Mouse (Mus musculus) heart, embryonic 14.5 days (tissue): Measurements from ENCODE around the gene Entpd5. TPM values are rescaled to one million over a fixed set of nuclear protein-coding genes. Genes with fewer than 3 reads are reported as not detected.
"Not testable (repeated sequence)": the region's sequence is repeated elsewhere in the genome, so short reads cannot be mapped to it uniquely, and the experiment has no call there.

Experiments
- ATAC-seq: fragments of 200-750 bp; cut with Nextera tagmentation; 2 replicates; pipeline ENCODE4 v1.8.0; 2017; ENCODE audit warnings: low read depth, moderate TSS enrichment; ENCODE audit not compliant: insufficient number of reproducible peaks, insufficient read depth, low FRiP score
- H3K27ac ChIP-seq, 2 experiments: fragments of 200-500 bp in 1 of 2; fragments of 300-500 bp in 1 of 2; sonication (generic) in 1 of 2; replicated peaks in 1 of 2; 2 replicates each; pipeline ENCODE4 v1.5.1; 2012 to 2014; ENCODE audit warnings: low read depth in 2 of 2, low read length in 2 of 2, control low read depth in 1 of 2, mild to moderate bottlenecking in 1 of 2, mixed read lengths in 1 of 2; ENCODE audit not compliant: control insufficient read depth in 1 of 2, insufficient read depth in 1 of 2
- H3K27me3 ChIP-seq: fragments of 300-500 bp; sonication (generic); 2 replicates; pipeline ENCODE4 v1.6.1; 2014; ENCODE audit warnings: mild to moderate bottlenecking, low read length, control low read depth; ENCODE audit not compliant: control insufficient read depth, insufficient read depth
- H3K36me3 ChIP-seq: fragments of 300-500 bp; sonication (generic); 2 replicates; pipeline ENCODE4 v1.6.1; 2014; ENCODE audit warnings: mild to moderate bottlenecking, control low read depth, low read length, mixed read lengths; ENCODE audit not compliant: control insufficient read depth, insufficient read depth
- H3K4me1 ChIP-seq, 2 experiments: fragments of 200-500 bp in 1 of 2; fragments of 300-500 bp in 1 of 2; sonication (generic) in 1 of 2; 2 replicates each; pipeline ENCODE4 v1.6.1; 2012 to 2014; ENCODE audit warnings: low read length in 2 of 2, control low read depth in 1 of 2, mixed read lengths in 1 of 2; ENCODE audit not compliant: control insufficient read depth in 2 of 2, insufficient read depth in 2 of 2
- H3K4me2 ChIP-seq: fragments of 300-500 bp; sonication (generic); 2 replicates; pipeline ENCODE4 v1.6.1; 2014; ENCODE audit warnings: mild to moderate bottlenecking, low read length
- H3K4me3 ChIP-seq, 2 experiments: fragments of 200-500 bp in 1 of 2; fragments of 300-500 bp in 1 of 2; sonication (generic) in 1 of 2; 2 replicates each; pipeline ENCODE4 v1.5.1; 2012 to 2014; ENCODE audit warnings: low read length in 2 of 2, mild to moderate bottlenecking in 2 of 2, control low read depth in 1 of 2, low read depth in 1 of 2, moderate library complexity in 1 of 2; ENCODE audit not compliant: control insufficient read depth in 1 of 2, insufficient read depth in 1 of 2
- H3K9ac ChIP-seq: fragments of 300-500 bp; sonication (generic); 2 replicates; pipeline ENCODE4 v1.6.1; 2014; ENCODE audit warnings: mild to moderate bottlenecking, low read length
- H3K9me3 ChIP-seq: fragments of 300-500 bp; sonication (generic); 2 replicates; pipeline ENCODE4 v1.6.1; 2016; ENCODE audit warnings: low read length, control low read depth; ENCODE audit not compliant: control insufficient read depth
- WGBS: fragments of 180-500 bp; shearing (Covaris S2); extraction: QIAGEN DNeasy Blood & Tissue Kit; methylation state at CpG from one replicate; pipeline ENCODE4 v1.1.7; 2014; 5-methylcytosine and 5-hydroxymethylcytosine counted together
- polyA plus RNA-seq: library from polyadenylated mRNA; unstranded; fragments of >200 nt; fragmentation: Nextera tagmentation; extraction: Ambion mirVana; gene quantifications from 2 replicates; pipeline ENCODE4 v1.2.1, GENCODE M21; 2014

Entpd5 gene
- polyA plus RNA-seq, 1 experiment from 2014 or later = 33.2 TPM

- no peaks in the 10 kb centered on the region for H3K9me3 ChIP-seq
- H3K27me3 ChIP-seq = no peaks in the 10 kb centered on the region
- peaks cover 53% of the 10 kb centered on the region for H3K36me3 ChIP-seq
- 58% methylated on average over 9 of the region's 9 CpGs for WGBS
- H3K4me1 ChIP-seq = peaks cover 8 to 22% of the 10 kb centered on the region in 2 experiments
- H3K4me3 ChIP-seq = no peak overlapping the region
- no peak for ATAC-seq
- no peak overlapping the region for H3K9ac ChIP-seq
- H3K4me2 ChIP-seq = no peak overlapping the region
- no peak overlapping the region for H3K27ac ChIP-seq
Observed at GRCm38 (mm10) chr12:84366971-84367370, 41.9 kb downstream of the Entpd5 start.

- Histone ChIP-seq H3K4me3 (no peak overlapping the region), H3K27ac (no peak overlapping the region), H3K27me3 (no peaks in the 10 kb centered on the region), H3K4me1 (peaks cover 8 to 28% of the 10 kb centered on the region in 2 experiments), H3K4me2 (no peak overlapping the region), H3K9ac (no peak overlapping the region), H3K9me3 (no peaks in the 10 kb centered on the region), H3K36me3 (peaks cover 34% of the 10 kb centered on the region)
- 90% methylated on average over 6 of the region's 6 CpGs for WGBS
- no peak for ATAC-seq
Observed at GRCm38 (mm10) chr12:84365137-84365536, 43.7 kb downstream of the Entpd5 start.

- H3K4me3 ChIP-seq = no peak overlapping the region
- 0 out of 2 replicates have a peak overlapping the region, but pooled peaks have one; percentile 1 for H3K4me2 ChIP-seq
- H3K9ac ChIP-seq = no peak overlapping the region
- ATAC-seq = no peak
- no peaks in the 10 kb centered on the region for H3K9me3 ChIP-seq
- peaks cover 26% of the 10 kb centered on the region for H3K36me3 ChIP-seq
- no peak overlapping the region for H3K27ac ChIP-seq
- WGBS = 69% methylated on average over 9 of the region's 9 CpGs
- peaks cover 8 to 32% of the 10 kb centered on the region in 2 experiments for H3K4me1 ChIP-seq
- no peaks in the 10 kb centered on the region for H3K27me3 ChIP-seq
Observed at GRCm38 (mm10) chr12:84364291-84364690, 44.5 kb downstream of the Entpd5 start.

GRCm38 (mm10) chr12:84362872-84363271 is 46.0 kb downstream of the Entpd5 start:
- no peaks in the 10 kb centered on the region for H3K27me3 ChIP-seq
- peaks cover 8 to 32% of the 10 kb centered on the region in 2 experiments for H3K4me1 ChIP-seq
- peaks cover 12% of the 10 kb centered on the region for H3K36me3 ChIP-seq
- ATAC-seq = no peak
- H3K9me3 ChIP-seq = no peaks in the 10 kb centered on the region
- WGBS = 40% methylated on average over 2 of the region's 2 CpGs
- peak overlapping the region; percentile 93 for H3K4me2 ChIP-seq
- no peak overlapping the region for H3K27ac ChIP-seq
- H3K9ac ChIP-seq = peak overlapping the region; percentile 93
- peak overlapping the region in 1 of 2 experiments; percentile 91; a peak in 2 of 4 replicates for H3K4me3 ChIP-seq

GRCm38 (mm10) chr12:84361555-84362489 is 47.0 kb downstream of the Entpd5 start, which contains the start of the genes Coq6 and Fam161b:
Gene Coq6, plus strand, starts transcription at chr12:84361657.
Gene Fam161b, minus strand, starts transcription at chr12:84361833.
- peaks cover 8 to 32% of the 10 kb centered on the region in 2 experiments for H3K4me1 ChIP-seq
- H3K9ac ChIP-seq = peak within 1 kb of the TSS; percentile 93
- under 1% methylated on average over 51 of the region's 51 CpGs for WGBS
- no peaks in the 10 kb centered on the region for H3K27me3 ChIP-seq
- H3K4me2 ChIP-seq = peak within 1 kb of the TSS; percentile 93
- peak within 1 kb of the TSS; percentile 91 to 99 for H3K4me3 ChIP-seq
- peaks cover 8% of the 10 kb centered on the region for H3K36me3 ChIP-seq
- H3K27ac ChIP-seq = peak within 1 kb of the TSS; percentile 77 to 78
- ATAC-seq = peak; percentile 96
- no peaks in the 10 kb centered on the region for H3K9me3 ChIP-seq

GRCm38 (mm10) chr12:84358699-84359098 is 50.1 kb downstream of the Entpd5 start:
- H3K4me1 ChIP-seq = peaks cover 0 to 22% of the 10 kb centered on the region in 2 experiments; a peak in 2 of 4 replicates
- not testable (repeated sequence) for ATAC-seq, H3K9me3 ChIP-seq, H3K27me3 ChIP-seq, H3K4me2 ChIP-seq, H3K4me3 ChIP-seq, H3K9ac ChIP-seq, H3K27ac ChIP-seq
- peaks cover 38% of the 10 kb centered on the region for H3K36me3 ChIP-seq
- WGBS = 68% methylated on average over 2 of the region's 2 CpGs

- Histone ChIP-seq H3K27ac (no peak overlapping the region), H3K4me2 (no peak overlapping the region), H3K4me3 (no peak overlapping the region), H3K9ac (no peak overlapping the region), H3K36me3 (peaks cover 68% of the 10 kb centered on the region), H3K9me3 (no peaks in the 10 kb centered on the region), H3K27me3 (no peaks in the 10 kb centered on the region), H3K4me1 (peaks cover 0 to 2% of the 10 kb centered on the region in 2 experiments; a peak in 1 of 4 replicates)
- no peak for ATAC-seq
- WGBS = 48% methylated on average over 2 of the region's 2 CpGs
Observed at GRCm38 (mm10) chr12:84347192-84347591, 61.6 kb downstream of the Entpd5 start.
